Mouse (Mus musculus) olfactory bulb, adult 2 months (tissue): ENCODE results near the gene Spon1.

Experiments
- CTCF ChIP-seq: fragments of 200-500 bp; IDR thresholded peaks from 2 replicates; pipeline ENCODE4 v1.5.1; 2012; ENCODE audit warnings: low read depth, mild to moderate bottlenecking, low read length, moderate library complexity; ENCODE audit not compliant: insufficient read depth
- POLR2A ChIP-seq: fragments of 200-500 bp; IDR thresholded peaks from 2 replicates; pipeline ENCODE4 v1.6.1; 2012; ENCODE audit warnings: mild to moderate bottlenecking, low read depth, low read length, moderate library complexity; ENCODE audit not compliant: insufficient read depth

DNA sequence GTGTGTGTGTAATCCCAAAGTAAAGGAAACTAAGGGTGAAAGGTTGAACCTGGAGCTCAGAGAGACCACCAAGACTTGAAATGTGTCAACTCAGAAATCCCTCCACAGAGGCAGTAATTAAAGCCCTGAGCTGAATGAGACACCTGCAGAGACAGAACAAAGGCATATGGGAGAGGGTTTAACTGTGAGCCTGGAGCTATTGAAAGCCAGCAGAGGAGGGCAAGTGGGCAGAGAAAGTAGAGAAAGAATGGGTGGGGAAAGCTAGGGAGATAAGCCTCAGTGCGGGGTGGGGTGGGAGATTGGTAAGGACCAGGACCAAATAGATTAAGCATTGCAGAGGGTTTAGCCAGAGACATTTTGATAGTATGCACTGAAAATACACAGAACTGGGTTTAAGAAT lies 60.7 kb downstream of the Spon1 start:
- no peak for TF ChIP-seq CTCF
- TF ChIP-seq POLR2A, result no peak
